Mouse (Mus musculus): ENCODE measurements at regions not wholly inside any gene's neighbourhood (a gene's known extent, or its start where the extent isn't known, plus 50 kb on each side); places are given as distances from the start of the nearest gene placed in this dataset.

- no peak overlapping the region for H3K4me2 ChIP-seq (replicated peaks; ENCODE audit: low read depth, low read length, severe bottlenecking)
- DNase-seq (ENCODE audit: low spot score) (no peak), ATAC-seq (ENCODE audit: low FRiP score, low read depth) (no peak)
- no peak overlapping the region for H3K4me3 ChIP-seq (replicated peaks; ENCODE audit: low read length)
- H3K9ac ChIP-seq (ENCODE audit: low read depth, low read length, severe bottlenecking): no peak overlapping the region
- no peak for TF ChIP-seq POLR2A (IDR thresholded peaks at IDR 0.05; ENCODE audit: borderline replicate concordance, extremely low read depth, insufficient read depth, insufficient read length)
- no peaks in the 10 kb centered on the region for H3K27me3 ChIP-seq (ENCODE audit: control insufficient read depth, insufficient read depth, low read length)
- peaks cover 9% of the 10 kb centered on the region; the same call in 1 of the 2 replicates for H3K4me1 ChIP-seq (ENCODE audit: control insufficient read depth, insufficient read depth, low read length)
- H3K27ac ChIP-seq (replicated peaks; ENCODE audit: low read depth, low read length): no peak overlapping the region
- WGBS: 58% methylated on average over 2 of the region's 2 CpGs
- H3K36me3 ChIP-seq (ENCODE audit: control insufficient read depth, insufficient read depth, low read length): no peaks in the 10 kb centered on the region
- H3K9me3 ChIP-seq (ENCODE audit: control insufficient read depth, low read length): no peaks in the 10 kb centered on the region
These were observed 518.9 kb upstream of the Tenm3 start for GRCm38 (mm10) chr8:49362682-49363081.

DNA sequence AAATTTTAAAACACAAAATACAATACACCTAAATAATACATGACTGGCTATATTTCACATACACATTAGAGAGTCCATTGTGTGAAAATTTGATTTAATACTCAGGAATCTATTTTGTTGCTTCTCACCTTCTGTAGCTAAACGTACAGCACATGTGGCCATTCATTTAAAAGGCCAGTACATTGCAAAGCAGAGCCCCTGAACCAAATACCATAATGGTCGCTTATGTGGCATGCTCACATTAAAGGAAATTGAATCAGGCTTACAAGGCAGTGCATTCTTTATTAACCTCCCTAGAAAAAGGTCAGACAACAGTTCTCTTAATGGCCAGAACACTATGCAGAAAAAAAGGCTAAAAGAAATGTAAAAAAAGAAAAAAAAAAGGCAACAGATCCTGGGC is 517.7 kb upstream of the Tenm3 start:
- Histone ChIP-seq H3K27ac (replicated peaks; ENCODE audit: low read depth, low read length) (no peak overlapping the region), H3K9me3 (ENCODE audit: control insufficient read depth, low read length) (no peaks in the 10 kb centered on the region), H3K4me1 (ENCODE audit: control insufficient read depth, insufficient read depth, low read length) (peaks cover 9% of the 10 kb centered on the region; the same call in 1 of the 2 replicates), H3K9ac (ENCODE audit: low read depth, low read length, severe bottlenecking) (no peak overlapping the region), H3K4me3 (replicated peaks; ENCODE audit: low read length) (no peak overlapping the region), H3K4me2 (replicated peaks; ENCODE audit: low read depth, low read length, severe bottlenecking) (no peak overlapping the region), H3K27me3 (ENCODE audit: control insufficient read depth, insufficient read depth, low read length) (no peaks in the 10 kb centered on the region), H3K36me3 (ENCODE audit: control insufficient read depth, insufficient read depth, low read length) (no peaks in the 10 kb centered on the region)
- DNase-seq (ENCODE audit: low spot score) (no peak), ATAC-seq (ENCODE audit: low FRiP score, low read depth) (no peak)
- WGBS: 16% methylated on average over 2 of the region's 2 CpGs
- TF ChIP-seq POLR2A (IDR thresholded peaks at IDR 0.05; ENCODE audit: borderline replicate concordance, extremely low read depth, insufficient read depth, insufficient read length): no peak

- no peak for TF ChIP-seq POLR2A (IDR thresholded peaks at IDR 0.05; ENCODE audit: borderline replicate concordance, extremely low read depth, insufficient read depth, insufficient read length)
- H3K4me3 ChIP-seq (replicated peaks; ENCODE audit: low read length): no peak overlapping the region
- WGBS: 37% methylated on average over 4 of the region's 4 CpGs
These were observed 516.4 kb upstream of the Tenm3 start for GRCm38 (mm10) chr8:49360121-49360520.

DNA sequence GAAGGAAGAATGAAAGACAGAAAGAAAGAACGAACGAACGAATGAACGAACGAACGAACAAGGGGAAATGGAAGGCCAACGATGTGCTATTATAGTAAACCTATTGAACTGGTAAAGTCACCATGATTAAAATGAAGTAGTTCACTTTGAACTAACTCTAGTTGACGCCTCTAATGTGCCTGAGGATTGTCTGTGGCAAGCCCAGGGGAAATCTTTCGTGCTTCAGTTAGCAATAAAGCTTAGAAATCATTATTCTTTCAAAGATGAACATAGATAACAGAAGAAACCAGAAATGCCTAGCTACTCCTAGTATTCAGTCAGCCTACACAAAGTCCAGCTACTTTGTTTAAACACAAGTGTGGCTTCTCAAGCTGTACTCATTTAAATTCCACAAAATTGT is 515.9 kb upstream of the Tenm3 start:
- no peak overlapping the region for H3K27ac ChIP-seq (replicated peaks; ENCODE audit: low read depth, low read length)
- no peak for DNase-seq (ENCODE audit: low spot score)
- no peak overlapping the region for H3K4me3 ChIP-seq (replicated peaks; ENCODE audit: low read length)
- no peaks in the 10 kb centered on the region for H3K36me3 ChIP-seq (ENCODE audit: control insufficient read depth, insufficient read depth, low read length)
- H3K4me2 ChIP-seq (replicated peaks; ENCODE audit: low read depth, low read length, severe bottlenecking): no peak overlapping the region
- no peaks in the 10 kb centered on the region for H3K9me3 ChIP-seq (ENCODE audit: control insufficient read depth, low read length)
- H3K27me3 ChIP-seq (ENCODE audit: control insufficient read depth, insufficient read depth, low read length): no peaks in the 10 kb centered on the region
- no peak for ATAC-seq (ENCODE audit: low FRiP score, low read depth)
- H3K4me1 ChIP-seq (ENCODE audit: control insufficient read depth, insufficient read depth, low read length): peaks cover 9% of the 10 kb centered on the region; the same call in 1 of the 2 replicates
- TF ChIP-seq POLR2A (IDR thresholded peaks at IDR 0.05; ENCODE audit: borderline replicate concordance, extremely low read depth, insufficient read depth, insufficient read length): no peak
- WGBS: 64% methylated on average over 9 of the region's 9 CpGs
- H3K9ac ChIP-seq (ENCODE audit: low read depth, low read length, severe bottlenecking): no peak overlapping the region

More at GRCm38 (mm10) chr8:49360121-49360520, 516.4 kb upstream of the Tenm3 start:
- Histone ChIP-seq H3K4me2 (replicated peaks; ENCODE audit: low read depth, low read length, severe bottlenecking) (no peak overlapping the region), H3K36me3 (ENCODE audit: control insufficient read depth, insufficient read depth, low read length) (no peaks in the 10 kb centered on the region), H3K9me3 (ENCODE audit: control insufficient read depth, low read length) (no peaks in the 10 kb centered on the region), H3K27me3 (ENCODE audit: control insufficient read depth, insufficient read depth, low read length) (no peaks in the 10 kb centered on the region), H3K9ac (ENCODE audit: low read depth, low read length, severe bottlenecking) (no peak overlapping the region), H3K4me1 (ENCODE audit: control insufficient read depth, insufficient read depth, low read length) (peaks cover 9% of the 10 kb centered on the region; the same call in 1 of the 2 replicates), H3K27ac (replicated peaks; ENCODE audit: low read depth, low read length) (no peak overlapping the region)
- ATAC-seq (ENCODE audit: low FRiP score, low read depth) (no peak), DNase-seq (ENCODE audit: low spot score) (no peak)

GRCm38 (mm10) chr8:49348602-49349001 is 504.9 kb upstream of the Tenm3 start:
- Histone ChIP-seq H3K27ac (replicated peaks; ENCODE audit: low read depth, low read length) (no peak overlapping the region), H3K36me3 (ENCODE audit: control insufficient read depth, insufficient read depth, low read length) (no peaks in the 10 kb centered on the region), H3K4me3 (replicated peaks; ENCODE audit: low read length) (no peak overlapping the region), H3K9me3 (ENCODE audit: control insufficient read depth, low read length) (no peaks in the 10 kb centered on the region), H3K4me1 (ENCODE audit: control insufficient read depth, insufficient read depth, low read length) (no peaks in the 10 kb centered on the region), H3K27me3 (ENCODE audit: control insufficient read depth, insufficient read depth, low read length) (no peaks in the 10 kb centered on the region), H3K9ac (ENCODE audit: low read depth, low read length, severe bottlenecking) (no peak overlapping the region), H3K4me2 (replicated peaks; ENCODE audit: low read depth, low read length, severe bottlenecking) (no peak overlapping the region)
- no peak for ATAC-seq (ENCODE audit: low FRiP score, low read depth)
- no peak for DNase-seq (ENCODE audit: low spot score)
- 83% methylated on average over 3 of the region's 3 CpGs for WGBS
- no peak for TF ChIP-seq POLR2A (IDR thresholded peaks at IDR 0.05; ENCODE audit: borderline replicate concordance, extremely low read depth, insufficient read depth, insufficient read length)

DNA sequence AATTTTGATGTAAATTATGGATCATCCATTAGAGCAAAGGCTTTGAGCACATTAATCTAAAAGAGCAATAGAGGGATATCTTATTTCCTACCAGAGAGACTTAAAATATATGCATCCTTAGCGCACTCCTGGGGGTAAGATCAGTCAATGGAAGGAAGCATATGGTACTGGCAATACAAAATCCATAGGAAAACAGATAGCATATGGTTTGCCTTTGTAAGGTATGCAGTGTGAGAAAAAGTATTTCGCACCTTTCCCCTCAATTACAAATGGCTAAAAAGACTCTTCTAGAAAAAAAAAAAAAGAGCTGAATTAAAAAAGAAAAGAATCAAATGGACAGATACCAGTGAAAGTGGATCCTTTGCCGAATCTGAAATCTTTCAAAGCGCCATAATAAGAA is 495.0 kb upstream of the Tenm3 start:
- Histone ChIP-seq H3K4me1 (ENCODE audit: control insufficient read depth, insufficient read depth, low read length) (no peaks in the 10 kb centered on the region), H3K9ac (ENCODE audit: low read depth, low read length, severe bottlenecking) (no peak overlapping the region), H3K9me3 (ENCODE audit: control insufficient read depth, low read length) (no peaks in the 10 kb centered on the region), H3K36me3 (ENCODE audit: control insufficient read depth, insufficient read depth, low read length) (no peaks in the 10 kb centered on the region), H3K4me3 (replicated peaks; ENCODE audit: low read length) (no peak overlapping the region), H3K27me3 (ENCODE audit: control insufficient read depth, insufficient read depth, low read length) (no peaks in the 10 kb centered on the region), H3K27ac (replicated peaks; ENCODE audit: low read depth, low read length) (no peak overlapping the region), H3K4me2 (replicated peaks; ENCODE audit: low read depth, low read length, severe bottlenecking) (no peak overlapping the region)
- no peak for TF ChIP-seq POLR2A (IDR thresholded peaks at IDR 0.05; ENCODE audit: borderline replicate concordance, extremely low read depth, insufficient read depth, insufficient read length)
- WGBS: 89% methylated on average over 4 of the region's 4 CpGs
- DNase-seq (ENCODE audit: low spot score) (no peak), ATAC-seq (ENCODE audit: low FRiP score, low read depth) (no peak)

Data from limb, embryonic 14.5 days (tissue).